Mouse (Mus musculus): ENCODE data around the gene Olfr1220.

Gene Olfr1220

DNA sequence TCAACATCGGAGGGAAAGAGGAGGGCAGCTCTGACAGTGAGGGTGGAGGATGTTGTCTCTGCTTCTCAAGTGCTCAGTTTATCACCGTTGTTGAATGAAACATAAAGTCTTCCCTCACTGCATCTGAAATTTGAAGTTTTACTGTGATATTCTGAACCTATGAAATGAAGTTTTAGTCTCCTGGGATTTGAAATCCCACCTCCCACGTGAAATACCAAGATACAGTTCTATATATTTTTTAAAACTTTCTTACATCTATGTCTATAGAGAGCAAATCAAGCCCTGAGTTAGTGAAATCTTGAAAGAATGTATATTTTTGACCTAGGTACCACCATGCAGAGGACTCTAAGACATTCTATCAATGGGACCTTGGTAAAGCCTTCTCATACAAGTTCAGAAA is at the start of gene Olfr1220:
Gene Olfr1220 (minus strand): TSS at position 101 of the 400 bp plus-strand sequence.
- DNase-seq (ENCODE audit: low spot score) = no peak

DNA sequence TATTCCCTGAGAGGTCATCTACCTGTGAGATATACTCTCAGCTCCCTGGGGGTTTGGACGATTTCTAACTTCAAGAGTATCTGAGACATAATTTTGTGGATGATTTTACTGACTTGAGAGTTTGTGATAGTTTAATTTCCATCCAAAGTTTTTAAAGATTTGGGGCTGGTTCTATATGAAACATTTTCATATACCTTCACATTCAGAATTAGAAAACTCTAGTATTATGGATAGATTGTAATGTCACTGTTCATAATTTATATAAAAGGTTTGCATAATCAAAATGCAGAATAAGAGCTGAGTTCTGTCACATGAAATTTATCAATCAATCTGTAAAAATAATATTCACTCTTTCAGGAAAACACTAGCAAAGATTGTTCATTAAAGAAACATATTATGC is 44.8 kb upstream of the Olfr1220 start, which contains the start of gene Olfr1223:
Gene Olfr1223 (minus strand): TSS at position 101 of the 400 bp plus-strand sequence.
- no peak for DNase-seq (ENCODE audit: low spot score)

DNA sequence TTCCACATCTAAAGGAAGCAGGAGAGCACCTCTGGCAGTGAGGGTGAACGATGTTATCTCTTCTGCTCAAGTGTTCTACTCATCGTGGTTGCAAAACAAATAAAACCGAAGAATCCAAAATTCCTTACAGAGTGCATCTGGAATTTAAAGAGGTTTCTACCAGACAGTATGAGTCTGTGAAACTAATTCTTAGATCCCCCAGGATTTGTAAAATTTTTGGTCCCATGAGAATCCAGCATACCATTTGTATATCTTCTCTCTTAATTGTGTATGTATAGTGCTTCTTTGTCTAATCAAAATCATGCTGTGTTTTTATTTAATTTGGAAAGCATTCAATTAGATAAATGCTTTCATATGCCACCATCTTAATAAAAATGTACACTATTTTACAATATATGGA is 26.3 kb upstream of the Olfr1220 start, which contains the start of gene Olfr1222:
Gene Olfr1222 (minus strand): TSS at position 101 of the 400 bp plus-strand sequence.
- no peak for DNase-seq (ENCODE audit: low spot score)

DNA sequence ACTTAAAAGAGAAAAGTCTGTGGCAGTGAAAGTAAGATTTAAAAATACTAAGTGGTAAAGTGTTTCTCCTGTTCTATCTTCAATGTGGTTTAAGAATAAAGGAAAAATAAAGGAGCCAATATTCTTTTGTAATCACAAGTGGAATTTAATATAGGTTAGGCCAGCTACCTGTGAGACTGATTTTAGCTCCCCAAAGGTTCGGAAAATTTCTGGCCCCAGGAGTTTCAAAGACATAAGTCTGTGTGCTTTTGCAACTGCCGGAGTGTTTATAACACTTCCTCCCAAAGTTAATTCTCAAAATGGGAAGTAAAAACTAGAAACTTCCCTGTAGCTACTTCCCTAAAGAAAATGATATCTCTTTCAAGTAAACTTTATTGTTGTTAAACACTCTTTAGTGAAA is 10.5 kb upstream of the Olfr1220 start, which contains the start of gene Olfr1221:
Gene Olfr1221 (minus strand): TSS at position 101 of the 400 bp plus-strand sequence.
- no peak for DNase-seq (ENCODE audit: low spot score)

DNA sequence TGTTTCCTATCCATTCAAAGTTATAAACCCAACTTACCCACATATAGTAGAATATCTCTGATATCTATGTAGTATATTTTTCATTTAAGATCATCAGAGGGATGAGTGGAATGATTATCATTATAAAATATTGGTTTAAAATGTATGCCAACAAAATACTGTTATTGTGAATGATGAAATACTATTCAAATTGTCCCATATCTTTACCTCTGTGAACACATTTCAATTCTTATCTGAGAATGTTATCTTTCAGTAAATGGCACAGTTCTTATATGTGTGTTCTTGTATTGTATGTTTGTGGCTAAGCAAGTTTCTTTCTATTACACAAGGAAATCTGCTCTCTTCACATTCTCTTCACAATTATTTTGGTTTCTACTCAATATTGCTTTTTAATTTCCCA is 984 bp downstream of the Olfr1220 start:
- DNase-seq (ENCODE audit: low spot score) = no peak

DNA sequence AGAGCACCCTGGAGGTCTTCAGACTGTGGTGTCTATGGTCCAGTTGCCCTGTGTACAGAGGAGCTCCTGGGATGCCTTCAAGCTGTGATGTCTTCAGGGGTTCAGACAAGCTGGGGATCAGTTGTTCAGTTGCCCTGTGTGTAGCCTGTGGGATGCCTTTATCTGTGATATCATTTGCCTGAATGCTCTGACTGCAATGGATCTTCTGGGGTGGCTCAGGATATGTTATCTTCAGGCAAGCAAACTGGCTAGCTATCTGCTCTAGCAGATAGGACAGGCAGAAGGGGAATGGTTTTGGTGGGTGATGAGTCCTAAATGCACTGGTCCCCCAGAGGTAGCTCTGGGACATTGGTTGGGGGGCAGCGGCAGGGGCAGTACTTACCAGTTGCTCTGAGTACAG is 12.8 kb downstream of the Olfr1220 start:
- no peak for DNase-seq (ENCODE audit: low spot score)

DNA sequence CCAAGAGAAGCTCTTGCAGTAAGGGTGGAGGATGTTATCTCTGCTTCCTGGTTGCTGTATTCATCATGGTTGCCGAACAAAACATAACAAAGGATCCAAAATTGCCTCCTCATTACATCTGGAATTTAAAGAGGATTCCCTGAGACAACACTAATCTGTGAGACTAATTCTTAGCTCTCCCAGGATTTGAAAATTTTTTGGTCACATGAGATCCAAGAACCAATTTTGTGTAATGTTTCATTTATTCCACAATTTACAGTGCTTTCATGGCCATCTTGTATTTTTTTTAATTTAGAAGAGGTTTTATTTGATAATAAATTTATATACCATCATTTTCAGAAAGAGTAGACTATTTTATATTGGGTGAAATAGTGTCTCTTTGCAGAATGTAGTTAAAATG is 23.2 kb downstream of the Olfr1220 start, which contains the start of gene Olfr1219:
Gene Olfr1219 (minus strand): TSS at position 101 of the 400 bp plus-strand sequence.
- DNase-seq (ENCODE audit: low spot score) = no peak

DNA sequence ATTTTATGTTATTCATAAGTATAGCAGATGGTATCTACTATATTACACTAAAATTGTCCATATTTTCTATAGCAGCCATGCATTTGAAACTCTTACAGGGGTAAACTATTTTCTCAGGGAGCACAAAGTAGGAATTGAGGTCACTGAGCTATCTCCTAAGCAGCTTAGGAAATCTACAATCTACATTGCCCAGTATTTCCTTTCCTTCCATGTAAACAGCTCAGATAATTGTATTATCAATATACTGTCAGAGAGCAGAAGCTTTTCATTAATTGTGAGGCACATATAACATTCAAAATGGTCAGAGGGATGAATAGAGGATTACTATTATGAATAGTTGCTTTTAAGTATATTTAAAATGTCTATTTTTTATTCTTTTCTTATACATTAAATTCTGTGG is 25.1 kb downstream of the Olfr1220 start:
- no peak for DNase-seq (ENCODE audit: low spot score)

DNA sequence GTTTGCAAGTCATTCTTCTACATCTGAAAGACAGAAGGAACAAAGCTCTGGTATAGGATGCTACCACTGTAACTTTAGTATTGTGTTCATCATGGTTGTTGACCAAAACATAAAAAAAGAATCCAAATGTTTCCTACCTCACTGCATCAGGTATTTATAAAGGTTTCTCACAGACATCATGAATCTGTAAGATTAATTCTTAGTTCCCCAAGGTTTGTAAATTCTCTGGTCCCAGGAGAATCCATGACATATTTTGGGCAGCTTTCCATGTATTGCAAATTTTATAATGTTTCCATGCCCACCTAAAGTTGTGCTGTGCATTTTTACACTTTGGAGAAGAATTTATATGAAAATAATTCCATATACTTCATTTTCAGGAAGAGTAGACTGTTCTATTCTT is 45.5 kb downstream of the Olfr1220 start, which contains the start of gene Olfr1218:
Gene Olfr1218 (minus strand): TSS at position 101 of the 400 bp plus-strand sequence.
- DNase-seq (ENCODE audit: low spot score) = no peak
